Mouse (Mus musculus): ENCODE data around the gene Mis18a. TPM values are rescaled to one million over a fixed set of nuclear protein-coding genes. Genes with fewer than 3 reads are reported as not detected.

Gene Mis18a
- total and polyA plus RNA-seq, 2 experiments from 2014 or later: 24.1 to 29.8 TPM

GRCm38 (mm10) chr16:90760515-90760914 lies 33.3 kb upstream of the Mis18a start:
- WGBS: 87% methylated on average over 4 of the region's 4 CpGs

DNA sequence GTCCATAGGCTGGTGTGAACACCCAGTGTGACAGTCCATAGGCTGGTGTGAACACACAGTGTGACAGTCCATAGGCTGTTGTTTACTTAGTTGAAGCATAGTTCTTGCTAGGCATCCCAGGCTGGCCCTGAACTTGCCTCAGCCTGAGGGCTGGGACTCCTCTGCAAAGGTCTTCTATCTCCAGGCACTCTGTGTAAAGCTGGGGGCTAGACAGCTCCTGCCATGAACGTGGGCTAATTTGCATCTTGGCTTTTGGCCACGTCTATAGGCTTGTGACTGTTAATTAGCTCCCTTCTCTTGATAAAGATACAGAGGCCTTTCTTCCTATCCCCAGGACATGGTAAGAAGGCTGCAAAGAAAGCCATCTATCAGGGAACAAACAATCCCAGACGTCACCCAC lies 32.1 kb upstream of the Mis18a start:
- Histone ChIP-seq H3K4me3 (ENCODE audit: low read depth, low read length) (no peak overlapping the region), H3K9ac (no peak overlapping the region), H3K4me1 (ENCODE audit: insufficient read depth) (no peaks in the 10 kb centered on the region), H3K27me3 (ENCODE audit: insufficient read depth, low read length) (no peaks in the 10 kb centered on the region), H3K4me2 (ENCODE audit: low read depth) (no peak overlapping the region), H3K9me3 (ENCODE audit: low read length) (no peaks in the 10 kb centered on the region), H3K27ac (ENCODE audit: low read depth, low read length) (no peak overlapping the region), H3K36me3 (ENCODE audit: insufficient read depth) (peaks cover 68% of the 10 kb centered on the region)
- DNase-seq (no peak), ATAC-seq (no peak)
- no peak for TF ChIP-seq CTCF (IDR thresholded peaks at IDR 0.05; ENCODE audit: low read depth)
- 19% methylated on average over 3 of the region's 3 CpGs for WGBS

More at GRCm38 (mm10) chr16:90760515-90760914, 33.3 kb upstream of the Mis18a start:
- Histone ChIP-seq H3K27ac (ENCODE audit: low read depth, low read length) (no peak overlapping the region), H3K4me3 (ENCODE audit: low read depth, low read length) (no peak overlapping the region), H3K4me1 (ENCODE audit: insufficient read depth) (no peaks in the 10 kb centered on the region), H3K9me3 (ENCODE audit: low read length) (no peaks in the 10 kb centered on the region), H3K9ac (no peak overlapping the region), H3K27me3 (ENCODE audit: insufficient read depth, low read length) (no peaks in the 10 kb centered on the region), H3K36me3 (ENCODE audit: insufficient read depth) (peaks cover 69% of the 10 kb centered on the region), H3K4me2 (ENCODE audit: low read depth) (no peak overlapping the region)
- ATAC-seq: no peak
- DNase-seq: no peak
- TF ChIP-seq CTCF (IDR thresholded peaks at IDR 0.05; ENCODE audit: low read depth): no peak

GRCm38 (mm10) chr16:90753386-90753941 lies 26.3 kb upstream of the Mis18a start:
- H3K4me3 ChIP-seq (ENCODE audit: low read depth, low read length): no peak overlapping the region
- H3K27ac ChIP-seq (ENCODE audit: low read depth, low read length): no peak overlapping the region
- no peak for ATAC-seq
- no peak overlapping the region for H3K9ac ChIP-seq
- H3K9me3 ChIP-seq (ENCODE audit: low read length): no peaks in the 10 kb centered on the region
- 95% methylated on average over 13 of the region's 13 CpGs for WGBS
- no peak for DNase-seq
- no peaks in the 10 kb centered on the region for H3K27me3 ChIP-seq (ENCODE audit: insufficient read depth, low read length)
- H3K4me1 ChIP-seq (ENCODE audit: insufficient read depth): no peaks in the 10 kb centered on the region
- no peak overlapping the region for H3K4me2 ChIP-seq (ENCODE audit: low read depth)
- TF ChIP-seq CTCF (IDR thresholded peaks at IDR 0.05; ENCODE audit: low read depth): no peak
- peaks cover 59% of the 10 kb centered on the region for H3K36me3 ChIP-seq (ENCODE audit: insufficient read depth)

DNA sequence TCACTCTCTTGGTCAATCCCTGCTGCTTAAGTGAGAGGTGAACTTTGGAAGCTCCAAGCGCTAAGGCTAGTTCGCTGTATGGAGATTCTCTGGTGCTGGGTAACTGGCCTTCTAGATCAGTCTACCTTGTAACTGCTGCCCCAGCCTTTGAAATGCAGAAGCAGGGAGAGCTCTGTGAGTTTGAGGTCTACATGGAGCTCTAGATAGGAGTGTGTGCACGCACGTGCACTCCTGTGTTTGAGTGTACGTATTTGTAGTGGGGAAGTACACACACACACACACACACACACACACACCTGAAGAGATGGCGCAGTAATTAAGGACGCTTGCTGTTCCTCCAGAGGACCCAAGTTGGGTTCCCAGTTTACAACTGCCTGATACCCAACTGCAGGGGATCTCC lies 21.0 kb upstream of the Mis18a start:
- Histone ChIP-seq H3K27me3 (ENCODE audit: insufficient read depth, low read length) (no peaks in the 10 kb centered on the region), H3K4me3 (ENCODE audit: low read depth, low read length) (no peak overlapping the region), H3K4me1 (ENCODE audit: insufficient read depth) (no peaks in the 10 kb centered on the region), H3K36me3 (ENCODE audit: insufficient read depth) (peaks cover 27% of the 10 kb centered on the region), H3K27ac (ENCODE audit: low read depth, low read length) (no peak overlapping the region), H3K4me2 (ENCODE audit: low read depth) (no peak overlapping the region), H3K9me3 (ENCODE audit: low read length) (no peaks in the 10 kb centered on the region), H3K9ac (no peak overlapping the region)
- DNase-seq: no peak
- no peak for TF ChIP-seq CTCF (IDR thresholded peaks at IDR 0.05; ENCODE audit: low read depth)
- 91% methylated on average over 7 of the region's 7 CpGs for WGBS
- no peak for ATAC-seq

DNA sequence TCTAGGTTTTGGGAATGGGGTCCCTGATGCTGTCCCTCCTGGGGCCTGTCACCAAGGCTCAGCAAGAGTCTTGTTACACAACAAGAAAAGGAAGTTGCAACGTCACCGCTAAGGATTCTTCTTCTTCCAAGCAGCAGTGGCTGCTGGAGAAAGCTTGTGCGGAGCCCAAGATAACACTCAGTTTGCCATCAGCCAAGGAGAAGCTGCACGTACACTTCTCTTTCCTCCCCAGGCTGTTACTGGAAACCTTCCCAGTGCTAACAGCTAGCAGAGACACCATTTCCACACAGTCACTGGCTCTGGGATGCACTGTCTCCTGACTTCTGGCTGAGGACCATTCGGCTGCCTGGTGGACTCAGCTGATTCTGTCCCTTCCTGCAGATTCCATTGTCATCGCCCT lies 19.9 kb upstream of the Mis18a start:
- TF ChIP-seq CTCF (IDR thresholded peaks at IDR 0.05; ENCODE audit: low read depth): no peak
- H3K9me3 ChIP-seq (ENCODE audit: low read length): no peaks in the 10 kb centered on the region
- H3K4me2 ChIP-seq (ENCODE audit: low read depth): no peak overlapping the region
- H3K9ac ChIP-seq: no peak overlapping the region
- no peak for DNase-seq
- H3K4me1 ChIP-seq (ENCODE audit: insufficient read depth): no peaks in the 10 kb centered on the region
- H3K4me3 ChIP-seq (ENCODE audit: low read depth, low read length): no peak overlapping the region
- no peaks in the 10 kb centered on the region for H3K27me3 ChIP-seq (ENCODE audit: insufficient read depth, low read length)
- ATAC-seq: peak; percentile 43; the same call in 1 of the 2 replicates
- H3K27ac ChIP-seq (ENCODE audit: low read depth, low read length): no peak overlapping the region
- WGBS: 84% methylated on average over 6 of the region's 6 CpGs
- H3K36me3 ChIP-seq (ENCODE audit: insufficient read depth): peaks cover 20% of the 10 kb centered on the region

GRCm38 (mm10) chr16:90738092-90738956 lies 11.1 kb upstream of the Mis18a start, which contains the start of gene Mrap:
TSS of gene Mrap (plus strand) at chr16:90738207.
- DNase-seq (no peak), ATAC-seq (no peak)
- TF ChIP-seq CTCF (IDR thresholded peaks at IDR 0.05; ENCODE audit: low read depth): no peak
- H3K9me3 ChIP-seq (ENCODE audit: low read length): no peaks in the 10 kb centered on the region
- H3K4me1 ChIP-seq (ENCODE audit: insufficient read depth): no peaks in the 10 kb centered on the region
- H3K27ac ChIP-seq (ENCODE audit: low read depth, low read length): no peak within 1 kb of the TSS
- no peaks in the 10 kb centered on the region for H3K27me3 ChIP-seq (ENCODE audit: insufficient read depth, low read length)
- 87% methylated on average over 26 of the region's 26 CpGs for WGBS
- no peaks in the 10 kb centered on the region for H3K36me3 ChIP-seq (ENCODE audit: insufficient read depth)
- no peak within 1 kb of the TSS for H3K4me2 ChIP-seq (ENCODE audit: low read depth)
- no peak within 1 kb of the TSS for H3K4me3 ChIP-seq (ENCODE audit: low read depth, low read length)
- H3K9ac ChIP-seq: no peak within 1 kb of the TSS

GRCm38 (mm10) chr16:90736672-90737270 lies 9.6 kb upstream of the Mis18a start:
- Histone ChIP-seq H3K36me3 (ENCODE audit: insufficient read depth) (no peaks in the 10 kb centered on the region), H3K4me1 (ENCODE audit: insufficient read depth) (no peaks in the 10 kb centered on the region), H3K4me3 (ENCODE audit: low read depth, low read length) (no peak overlapping the region), H3K4me2 (ENCODE audit: low read depth) (no peak overlapping the region), H3K9me3 (ENCODE audit: low read length) (no peaks in the 10 kb centered on the region), H3K27me3 (ENCODE audit: insufficient read depth, low read length) (no peaks in the 10 kb centered on the region), H3K27ac (ENCODE audit: low read depth, low read length) (no peak overlapping the region), H3K9ac (no peak overlapping the region)
- TF ChIP-seq CTCF (IDR thresholded peaks at IDR 0.05; ENCODE audit: low read depth): no peak
- WGBS: 76% methylated on average over 10 of the region's 10 CpGs
- ATAC-seq (no peak), DNase-seq (no peak)

All from forebrain, postnatal 0 days (tissue).